Mouse (Mus musculus) hindbrain, embryonic 12.5 days (tissue): Measurements from ENCODE around the gene Nrxn2. TPM values are rescaled to one million over a fixed set of nuclear protein-coding genes. Genes with fewer than 3 reads are reported as not detected.

ENCODE experiments used
- ATAC-seq: fragments of 200-750 bp; cut with Nextera tagmentation; 2 replicates; pipeline ENCODE4 v1.8.0; 2017; ENCODE audit warnings: moderate TSS enrichment; ENCODE audit not compliant: low FRiP score
- H3K27ac ChIP-seq: fragments of 300-500 bp; sonication (generic); 2 replicates; pipeline ENCODE4 v1.5.1; 2016; ENCODE audit warnings: mild to moderate bottlenecking
- H3K27me3 ChIP-seq: fragments of 300-500 bp; sonication (generic); 2 replicates; pipeline ENCODE4 v1.6.1; 2016; ENCODE audit warnings: mild to moderate bottlenecking
- H3K36me3 ChIP-seq: fragments of 300-500 bp; sonication (generic); 2 replicates; pipeline ENCODE4 v1.6.1; 2016; ENCODE audit warnings: mild to moderate bottlenecking
- H3K4me1 ChIP-seq: fragments of 300-500 bp; sonication (generic); 2 replicates; pipeline ENCODE4 v1.6.1; 2016
- H3K4me2 ChIP-seq: fragments of 300-500 bp; sonication (generic); replicated peaks from 2 replicates; pipeline ENCODE4 v1.6.1; 2016; ENCODE audit warnings: mild to moderate bottlenecking
- H3K4me3 ChIP-seq: fragments of 300-500 bp; sonication (generic); 2 replicates; pipeline ENCODE4 v1.5.1; 2016; ENCODE audit warnings: mild to moderate bottlenecking
- H3K9ac ChIP-seq: fragments of 300-500 bp; sonication (generic); 2 replicates; pipeline ENCODE4 v1.6.1; 2016; ENCODE audit warnings: mild to moderate bottlenecking, moderate library complexity
- H3K9me3 ChIP-seq: fragments of 300-500 bp; sonication (generic); replicated peaks from 2 replicates; pipeline ENCODE4 v1.6.1; 2016; ENCODE audit warnings: mild to moderate bottlenecking
- WGBS: fragments of 180-500 bp; shearing (Covaris S2); methylation state at CpG from one replicate; pipeline ENCODE4 v1.1.7; 2016; 5-methylcytosine and 5-hydroxymethylcytosine counted together
- polyA plus RNA-seq: library from polyadenylated mRNA; unstranded; fragments of >200 nt; fragmentation: Nextera tagmentation; extraction: Ambion mirVana; gene quantifications from 2 replicates; pipeline ENCODE4 v1.2.1, GENCODE M21; 2016

Gene Nrxn2
- polyA plus RNA-seq, 1 experiment from 2014 or later: 21.3 TPM

GRCm38 (mm10) chr19:6492124-6492523 lies 73.6 kb downstream of the Nrxn2 start:
- Histone ChIP-seq H3K9me3 (no peaks in the 10 kb centered on the region), H3K4me1 (peaks cover 43% of the 10 kb centered on the region), H3K4me2 (no peak overlapping the region), H3K36me3 (no peaks in the 10 kb centered on the region), H3K4me3 (no peak overlapping the region), H3K9ac (no peak overlapping the region), H3K27ac (no peak overlapping the region), H3K27me3 (peaks cover 29% of the 10 kb centered on the region)
- ATAC-seq: no peak
- 22% methylated on average over 12 of the region's 12 CpGs for WGBS

- H3K9me3 ChIP-seq: no peaks in the 10 kb centered on the region
- 73% methylated on average over 7 of the region's 7 CpGs for WGBS
Observed at GRCm38 (mm10) chr19:6493219-6493618, 74.7 kb downstream of the Nrxn2 start.

GRCm38 (mm10) chr19:6494032-6494431 lies 75.5 kb downstream of the Nrxn2 start:
- Histone ChIP-seq H3K4me1 (peaks cover 46% of the 10 kb centered on the region), H3K4me2 (no peak overlapping the region), H3K27ac (0 out of 2 replicates have a peak overlapping the region, but pooled peaks have one; percentile 2), H3K9me3 (no peaks in the 10 kb centered on the region), H3K27me3 (peaks cover 37% of the 10 kb centered on the region), H3K36me3 (no peaks in the 10 kb centered on the region), H3K4me3 (no peak overlapping the region), H3K9ac (no peak overlapping the region)
- 77% methylated on average over 5 of the region's 7 CpGs for WGBS
- no peak for ATAC-seq

More at GRCm38 (mm10) chr19:6493219-6493618, 74.7 kb downstream of the Nrxn2 start:
- no peak for ATAC-seq
- peaks cover 29% of the 10 kb centered on the region for H3K27me3 ChIP-seq
- no peak overlapping the region for H3K4me3 ChIP-seq
- H3K9ac ChIP-seq: no peak overlapping the region
- H3K4me2 ChIP-seq: no peak overlapping the region
- no peaks in the 10 kb centered on the region for H3K36me3 ChIP-seq
- H3K4me1 ChIP-seq: peaks cover 40% of the 10 kb centered on the region
- no peak overlapping the region for H3K27ac ChIP-seq

- Histone ChIP-seq H3K4me3 (no peak overlapping the region), H3K27me3 (peaks cover 43% of the 10 kb centered on the region), H3K36me3 (no peaks in the 10 kb centered on the region), H3K9ac (no peak overlapping the region), H3K9me3 (no peaks in the 10 kb centered on the region), H3K27ac (0 out of 2 replicates have a peak overlapping the region, but pooled peaks have one; percentile 95), H3K4me2 (no peak overlapping the region), H3K4me1 (peaks cover 46% of the 10 kb centered on the region)
- ATAC-seq: no peak
- WGBS: 65% methylated on average over 18 of the region's 18 CpGs
Observed at GRCm38 (mm10) chr19:6494504-6495170, 76.1 kb downstream of the Nrxn2 start.

- Histone ChIP-seq H3K9me3 (no peaks in the 10 kb centered on the region), H3K27me3 (peaks cover 53% of the 10 kb centered on the region), H3K9ac (peak overlapping the region; percentile 18; the same call in 1 of the 2 replicates), H3K4me1 (peaks cover 56% of the 10 kb centered on the region), H3K4me3 (no peak overlapping the region), H3K4me2 (no peak overlapping the region; the same call in 1 of the 2 replicates), H3K27ac (peak overlapping the region; percentile 95), H3K36me3 (no peaks in the 10 kb centered on the region)
- WGBS: 26% methylated on average over 8 of the region's 8 CpGs
- no peak for ATAC-seq
Observed at GRCm38 (mm10) chr19:6495714-6496113, 77.2 kb downstream of the Nrxn2 start.

- peaks cover 64% of the 10 kb centered on the region for H3K4me1 ChIP-seq
- H3K27ac ChIP-seq: peak overlapping the region; percentile 95
- peak overlapping the region; percentile 84 for H3K4me2 ChIP-seq
- ATAC-seq: peak; percentile 12
- H3K27me3 ChIP-seq: peaks cover 61% of the 10 kb centered on the region
- H3K4me3 ChIP-seq: peak overlapping the region; percentile 85
- no peaks in the 10 kb centered on the region for H3K36me3 ChIP-seq
- H3K9me3 ChIP-seq: no peaks in the 10 kb centered on the region
- WGBS: 7% methylated on average over 6 of the region's 6 CpGs
- peak overlapping the region; percentile 99 for H3K9ac ChIP-seq
Observed at GRCm38 (mm10) chr19:6496462-6497149, 78.1 kb downstream of the Nrxn2 start.

- WGBS: 0% methylated on average over 4 of the region's 39 CpGs
Observed at GRCm38 (mm10) chr19:6497150-6497801, 78.7 kb downstream of the Nrxn2 start.

GRCm38 (mm10) chr19:6497803-6498202 lies 79.3 kb downstream of the Nrxn2 start:
- Histone ChIP-seq H3K27ac (peak overlapping the region; percentile 95), H3K4me1 (peaks cover 70% of the 10 kb centered on the region), H3K9me3 (no peaks in the 10 kb centered on the region), H3K27me3 (peaks cover 65% of the 10 kb centered on the region), H3K4me3 (peak overlapping the region; percentile 85), H3K36me3 (no peaks in the 10 kb centered on the region), H3K4me2 (peak overlapping the region; percentile 84), H3K9ac (peak overlapping the region; percentile 99)
- WGBS: under 1% methylated on average over 35 of the region's 39 CpGs
- peak; percentile 17 for ATAC-seq

More at GRCm38 (mm10) chr19:6497150-6497801, 78.7 kb downstream of the Nrxn2 start:
- no peaks in the 10 kb centered on the region for H3K36me3 ChIP-seq
- H3K27me3 ChIP-seq: peaks cover 64% of the 10 kb centered on the region
- peak overlapping the region; percentile 99 for H3K9ac ChIP-seq
- peaks cover 70% of the 10 kb centered on the region for H3K4me1 ChIP-seq
- peak overlapping the region; percentile 85 for H3K4me3 ChIP-seq
- peak; percentile 73 for ATAC-seq
- H3K4me2 ChIP-seq: peak overlapping the region; percentile 84
- no peaks in the 10 kb centered on the region for H3K9me3 ChIP-seq
- H3K27ac ChIP-seq: peak overlapping the region; percentile 95

GRCm38 (mm10) chr19:6498350-6499131 lies 80.0 kb downstream of the Nrxn2 start:
- H3K27me3 ChIP-seq: peaks cover 68% of the 10 kb centered on the region
- no peaks in the 10 kb centered on the region for H3K36me3 ChIP-seq
- H3K4me2 ChIP-seq: peak overlapping the region; percentile 84
- H3K27ac ChIP-seq: peak overlapping the region; percentile 95
- ATAC-seq: no peak
- H3K9me3 ChIP-seq: no peaks in the 10 kb centered on the region
- 5% methylated on average over 29 of the region's 38 CpGs for WGBS
- H3K4me1 ChIP-seq: peaks cover 71% of the 10 kb centered on the region
- H3K9ac ChIP-seq: peak overlapping the region; percentile 99
- peak overlapping the region; percentile 85 for H3K4me3 ChIP-seq

GRCm38 (mm10) chr19:6499860-6500635 lies 81.5 kb downstream of the Nrxn2 start:
- H3K9ac ChIP-seq: peak overlapping the region; percentile 99
- H3K9me3 ChIP-seq: no peaks in the 10 kb centered on the region
- ATAC-seq: no peak
- peaks cover 78% of the 10 kb centered on the region for H3K4me1 ChIP-seq
- H3K4me2 ChIP-seq: peak overlapping the region; percentile 84
- 52% methylated on average over 6 of the region's 6 CpGs for WGBS
- peaks cover 57% of the 10 kb centered on the region for H3K27me3 ChIP-seq
- H3K4me3 ChIP-seq: peak overlapping the region; percentile 85
- H3K36me3 ChIP-seq: peaks cover 6% of the 10 kb centered on the region
- H3K27ac ChIP-seq: peak overlapping the region; percentile 95

GRCm38 (mm10) chr19:6500636-6501025 lies 82.1 kb downstream of the Nrxn2 start:
- Histone ChIP-seq H3K4me3 (peak overlapping the region; percentile 85), H3K9ac (peak overlapping the region; percentile 99), H3K4me1 (peaks cover 72% of the 10 kb centered on the region), H3K27ac (0 out of 2 replicates have a peak overlapping the region, but pooled peaks have one; percentile 95), H3K9me3 (no peaks in the 10 kb centered on the region), H3K27me3 (peaks cover 56% of the 10 kb centered on the region), H3K4me2 (peak overlapping the region; percentile 84), H3K36me3 (peaks cover 12% of the 10 kb centered on the region)
- WGBS: 30% methylated on average over 2 of the region's 2 CpGs
- ATAC-seq: no peak
